Mouse (Mus musculus) ES-Bruce4 (cell line): Measurements from ENCODE around the gene Ap1ar. TPM values are rescaled to one million over a fixed set of nuclear protein-coding genes. Genes with fewer than 3 reads are reported as not detected.

Experiments
- H3K27ac ChIP-seq: 2 replicates; pipeline ENCODE4 v1.5.1; 2012; ENCODE audit warnings: low read length, inconsistent platforms; ENCODE audit not compliant: insufficient read depth
- H3K27me3 ChIP-seq: 2 replicates; pipeline ENCODE4 v1.6.1; 2012; ENCODE audit warnings: mild to moderate bottlenecking, low read length, inconsistent platforms; ENCODE audit not compliant: control insufficient read depth, poor library complexity, insufficient read depth, severe bottlenecking
- H3K36me3 ChIP-seq: 2 replicates; pipeline ENCODE4 v1.6.1; 2012; ENCODE audit warnings: inconsistent platforms, mild to moderate bottlenecking, low read length, moderate library complexity; ENCODE audit not compliant: control insufficient read depth, poor library complexity, insufficient read depth, severe bottlenecking
- H3K4me1 ChIP-seq: one replicate; pipeline ENCODE4 v1.8.1; 2011; ENCODE audit warnings: low read length; ENCODE audit not compliant: control insufficient read depth, insufficient read depth
- H3K4me3 ChIP-seq: 2 replicates; pipeline ENCODE4 v1.5.1; 2011; ENCODE audit warnings: low read depth, mild to moderate bottlenecking, low read length
- H3K9ac ChIP-seq: 2 replicates; pipeline ENCODE4 v1.6.1; 2012; ENCODE audit warnings: low read depth, mild to moderate bottlenecking, inconsistent platforms; ENCODE audit not compliant: poor library complexity, severe bottlenecking
- H3K9me3 ChIP-seq: replicated peaks from 2 replicates; pipeline ENCODE4 v1.6.1; 2012; ENCODE audit warnings: mild to moderate bottlenecking, low read length, inconsistent platforms; ENCODE audit not compliant: control insufficient read depth, poor library complexity, insufficient read depth, severe bottlenecking
- CTCF ChIP-seq: IDR thresholded peaks from one replicate; pipeline ENCODE4 v1.8.1; 2011; ENCODE audit warnings: low read depth, low read length
- EP300 ChIP-seq: IDR thresholded peaks from 2 replicates; pipeline ENCODE4 v1.6.1; 2011; ENCODE audit warnings: low read depth, low read length; ENCODE audit not compliant: insufficient read depth
- POLR2A ChIP-seq: IDR thresholded peaks from one replicate; pipeline ENCODE4 v1.8.1; 2011; ENCODE audit warnings: low read length; ENCODE audit not compliant: insufficient read depth
- polyA plus RNA-seq: library from polyadenylated mRNA; stranded (reverse); fragments of >200 nt; gene quantifications from 2 replicates; pipeline ENCODE4 v1.2.4, GENCODE M21; 2011; ENCODE audit warnings: low read depth; ENCODE audit not compliant: missing spikeins, insufficient read depth, insufficient read length

The Ap1ar gene
- polyA plus RNA-seq, 1 experiment, result 61.7 TPM

DNA sequence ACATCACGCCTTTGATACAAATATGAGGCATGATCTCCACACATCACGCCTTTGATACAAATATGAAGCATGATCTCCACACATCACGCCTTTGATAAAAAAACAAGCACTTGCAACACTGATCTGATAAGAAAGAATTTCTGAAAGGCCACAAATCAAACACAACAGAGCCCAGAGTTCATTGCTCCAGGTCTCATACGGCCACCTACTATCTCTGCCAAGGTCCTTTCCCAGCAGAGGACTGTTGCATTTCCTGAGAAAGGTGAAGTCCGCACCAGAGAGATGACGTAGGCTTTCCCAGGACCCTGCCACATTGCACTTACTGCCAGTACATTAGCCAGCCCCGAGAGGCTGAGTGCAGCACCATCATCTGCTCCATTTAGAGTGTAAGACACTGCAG is 28.2 kb downstream of the Ap1ar start:
- Histone ChIP-seq H3K27me3 (no peaks in the 10 kb centered on the region), H3K9ac (no peak overlapping the region), H3K4me1 (no peaks in the 10 kb centered on the region), H3K9me3 (no peaks in the 10 kb centered on the region), H3K27ac (no peak overlapping the region), H3K4me3 (no peak overlapping the region), H3K36me3 (peaks cover 37% of the 10 kb centered on the region)
- TF ChIP-seq POLR2A, result no peak
- TF ChIP-seq EP300, result no peak
- TF ChIP-seq CTCF, result no peak

DNA sequence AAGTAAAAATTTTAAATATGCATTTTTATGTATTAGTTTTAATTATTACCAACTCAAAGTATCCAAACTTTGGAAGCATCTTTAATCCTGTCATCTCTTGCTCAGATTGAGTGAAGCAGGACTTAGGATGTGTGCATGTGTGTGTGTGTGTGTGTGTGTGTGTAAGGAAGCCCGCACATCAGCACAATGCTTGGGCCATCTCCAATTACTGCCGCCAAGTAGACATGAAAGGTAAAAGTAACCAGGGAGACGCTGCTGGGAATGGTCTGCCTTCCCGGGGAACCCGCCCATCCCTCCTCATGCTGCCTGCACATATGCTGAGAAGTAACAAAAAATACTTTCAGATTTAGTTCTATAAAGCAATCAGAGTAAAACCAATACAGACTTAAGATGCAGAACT is 29.5 kb downstream of the Ap1ar start:
- peaks cover 32% of the 10 kb centered on the region for H3K36me3 ChIP-seq

DNA sequence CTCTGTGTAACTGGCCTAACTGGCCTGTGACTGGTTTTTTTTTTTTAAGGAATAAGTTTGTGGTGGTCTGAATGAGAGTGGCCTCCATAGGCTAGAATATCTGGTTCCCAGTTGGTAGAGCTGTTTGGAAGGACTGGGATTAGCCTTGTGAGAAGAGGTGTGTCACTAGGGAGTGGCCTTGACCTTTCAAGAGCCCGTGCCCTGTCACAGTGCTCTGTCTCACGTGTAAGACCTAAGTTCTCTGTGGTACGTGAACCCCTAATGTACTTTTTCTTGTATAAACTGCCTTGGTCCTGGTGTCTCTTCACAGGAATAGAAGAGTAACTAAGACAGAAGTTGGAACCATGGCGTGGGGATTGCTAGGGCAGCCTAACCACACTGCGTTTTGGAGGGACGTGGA is 31.3 kb downstream of the Ap1ar start:
- Histone ChIP-seq H3K9ac (no peak overlapping the region), H3K4me1 (no peaks in the 10 kb centered on the region), H3K27me3 (no peaks in the 10 kb centered on the region), H3K27ac (no peak overlapping the region), H3K36me3 (peaks cover 21% of the 10 kb centered on the region), H3K4me3 (no peak overlapping the region), H3K9me3 (no peaks in the 10 kb centered on the region)
- TF ChIP-seq POLR2A (no peak), CTCF (no peak), EP300 (no peak)

More for the DNA sequence above, 29.5 kb downstream of the Ap1ar start:
- no peaks in the 10 kb centered on the region for H3K4me1 ChIP-seq
- no peak overlapping the region for H3K9ac ChIP-seq
- TF ChIP-seq POLR2A, result no peak
- no peak for TF ChIP-seq CTCF
- no peak for TF ChIP-seq EP300
- H3K4me3 ChIP-seq, result no peak overlapping the region
- H3K27ac ChIP-seq, result no peak overlapping the region
- no peaks in the 10 kb centered on the region for H3K9me3 ChIP-seq
- no peaks in the 10 kb centered on the region for H3K27me3 ChIP-seq

DNA sequence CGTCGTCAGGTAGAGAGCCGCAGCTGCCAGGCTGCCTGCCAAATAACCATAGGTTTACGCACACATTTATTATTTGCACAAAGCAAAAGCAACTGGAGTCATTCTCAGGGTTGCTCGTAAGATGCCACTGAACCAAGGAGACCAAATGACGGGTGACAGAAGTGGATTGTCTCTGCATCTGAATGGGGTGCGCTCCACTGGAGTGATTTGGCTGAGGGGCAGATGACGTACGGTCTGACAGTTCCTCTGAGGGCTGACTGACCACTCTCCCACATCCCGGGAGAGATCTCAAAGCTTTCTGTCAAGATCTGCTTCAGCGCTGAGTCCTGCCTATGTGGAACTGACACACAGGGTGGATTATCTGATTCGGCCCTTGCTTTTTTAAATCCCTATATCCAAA is 32.3 kb downstream of the Ap1ar start:
- no peak overlapping the region for H3K27ac ChIP-seq
- TF ChIP-seq EP300 (no peak), CTCF (no peak), POLR2A (no peak)
- H3K36me3 ChIP-seq, result peaks cover 15% of the 10 kb centered on the region
- no peak overlapping the region for H3K4me3 ChIP-seq
- no peaks in the 10 kb centered on the region for H3K9me3 ChIP-seq
- H3K27me3 ChIP-seq, result no peaks in the 10 kb centered on the region
- no peak overlapping the region for H3K9ac ChIP-seq
- H3K4me1 ChIP-seq, result no peaks in the 10 kb centered on the region

DNA sequence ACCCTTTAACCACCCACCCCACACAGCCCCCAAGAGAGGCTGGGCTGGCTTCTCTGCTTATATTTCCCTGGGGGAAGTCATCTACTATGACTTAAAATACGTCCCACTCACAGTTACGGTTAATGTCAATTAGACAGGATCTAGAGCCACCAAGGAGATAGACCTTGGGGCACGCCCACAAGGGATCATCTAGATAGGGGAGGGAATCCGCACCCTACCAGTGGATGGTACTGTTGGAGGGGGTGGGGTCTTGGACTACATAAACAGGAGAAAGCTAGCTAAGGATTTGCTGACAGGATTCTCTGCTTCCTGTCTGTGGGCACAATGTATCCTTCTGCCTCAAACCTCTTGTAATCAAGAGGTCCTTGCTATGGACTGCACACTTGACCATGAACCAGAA is 32.9 kb downstream of the Ap1ar start:
- H3K27me3 ChIP-seq, result no peaks in the 10 kb centered on the region
- peaks cover 10% of the 10 kb centered on the region for H3K36me3 ChIP-seq
- no peaks in the 10 kb centered on the region for H3K4me1 ChIP-seq
- H3K4me3 ChIP-seq, result no peak overlapping the region
- TF ChIP-seq POLR2A, result no peak
- TF ChIP-seq EP300, result no peak
- TF ChIP-seq CTCF, result no peak
- no peak overlapping the region for H3K9ac ChIP-seq
- no peaks in the 10 kb centered on the region for H3K9me3 ChIP-seq
- no peak overlapping the region for H3K27ac ChIP-seq

DNA sequence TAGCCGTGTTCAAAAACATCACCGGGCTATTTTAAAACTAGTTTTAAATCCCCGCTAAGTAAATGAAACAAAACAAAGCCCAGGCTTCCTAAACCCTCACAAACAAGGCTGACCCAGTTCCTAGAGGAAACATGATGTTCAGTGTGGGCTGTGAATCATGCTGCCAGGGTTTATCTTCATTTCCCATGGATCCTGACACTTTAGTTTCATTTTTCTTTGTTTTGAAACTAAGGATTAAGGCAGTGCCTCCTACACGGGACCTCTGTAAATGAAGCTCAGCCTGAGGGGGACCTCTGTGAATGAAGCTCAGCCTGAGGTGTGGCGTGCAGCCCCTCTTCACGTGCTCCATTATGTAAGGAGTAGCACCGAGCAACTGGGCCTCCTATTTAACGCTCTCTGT is 34.5 kb downstream of the Ap1ar start:
- Histone ChIP-seq H3K9ac (no peak overlapping the region), H3K4me3 (no peak overlapping the region), H3K4me1 (no peaks in the 10 kb centered on the region), H3K36me3 (peaks cover under 1% of the 10 kb centered on the region; the same call in 1 of the 2 replicates), H3K27ac (no peak overlapping the region), H3K27me3 (no peaks in the 10 kb centered on the region), H3K9me3 (no peaks in the 10 kb centered on the region)
- TF ChIP-seq EP300 (no peak), CTCF (no peak), POLR2A (no peak)
